Mouse (Mus musculus) mouse embryonic stem cell (cell line): ENCODE measurements around the gene 4933415A04Rik.

Experiments used
- in situ Hi-C, 2 experiments: fragments of 300-500 bp; cut with MboI; formaldehyde crosslinking; loops; 1 replicate in 1 of 2; 3 replicates in 1 of 2; pipeline ENCODE4 v1.14.3; 2019 to 2020; ENCODE audit warnings: low sequenced_read_pairs in 2 of 2, low pct_unique_long_range_greater_than_20kb in 1 of 2, mixed read lengths in 1 of 2; ENCODE audit not compliant: unreplicated experiment in 1 of 2

4933415A04Rik gene

GRCm38 (mm10) chr11:43586324-43587090 is at the start of gene 4933415A04Rik:
Gene 4933415A04Rik, plus strand, starts transcription at chr11:43587040.
- in situ Hi-C loops: no loop called here

GRCm38 (mm10) chr11:43537074-43537473 is 49.8 kb upstream of the 4933415A04Rik start:
- in situ Hi-C loops: no loop called here

- in situ Hi-C loops: no loop called here
Measured at GRCm38 (mm10) chr11:43539863-43540262, 47.0 kb upstream of the 4933415A04Rik start.

GRCm38 (mm10) chr11:43543711-43544466 is 43.0 kb upstream of the 4933415A04Rik start:
- in situ Hi-C loops: no loop called here

- in situ Hi-C loops: no loop called here
Measured at GRCm38 (mm10) chr11:43544819-43545218, 42.0 kb upstream of the 4933415A04Rik start.

- in situ Hi-C loops: no loop called here
Measured at GRCm38 (mm10) chr11:43545873-43546475, 40.9 kb upstream of the 4933415A04Rik start.

GRCm38 (mm10) chr11:43546678-43547077 is 40.2 kb upstream of the 4933415A04Rik start:
- in situ Hi-C loops: no loop called here

GRCm38 (mm10) chr11:43548148-43548547 is 38.7 kb upstream of the 4933415A04Rik start:
- in situ Hi-C loops: no loop called here

GRCm38 (mm10) chr11:43548657-43549435 is 38.0 kb upstream of the 4933415A04Rik start:
- in situ Hi-C loops: no loop called here

- in situ Hi-C loops: no loop called here
Measured at GRCm38 (mm10) chr11:43549701-43550100, 37.1 kb upstream of the 4933415A04Rik start.

GRCm38 (mm10) chr11:43551756-43552155 is 35.1 kb upstream of the 4933415A04Rik start:
- in situ Hi-C loops: no loop called here

GRCm38 (mm10) chr11:43552675-43553074 is 34.2 kb upstream of the 4933415A04Rik start:
- in situ Hi-C loops: no loop called here

- in situ Hi-C loops: no loop called here
Measured at GRCm38 (mm10) chr11:43556538-43556937, 30.3 kb upstream of the 4933415A04Rik start.

- in situ Hi-C loops: no loop called here
Measured at GRCm38 (mm10) chr11:43559515-43560292, 27.1 kb upstream of the 4933415A04Rik start.

- in situ Hi-C loops: no loop called here
Measured at GRCm38 (mm10) chr11:43563654-43564244, 23.1 kb upstream of the 4933415A04Rik start.

- in situ Hi-C loops: no loop called here
Measured at GRCm38 (mm10) chr11:43565414-43565813, 21.4 kb upstream of the 4933415A04Rik start.

GRCm38 (mm10) chr11:43565852-43566251 is 21.0 kb upstream of the 4933415A04Rik start:
- in situ Hi-C loops: no loop called here

GRCm38 (mm10) chr11:43566696-43567095 is 20.1 kb upstream of the 4933415A04Rik start:
- in situ Hi-C loops: no loop called here
